Mouse (Mus musculus) lung, adult 2 months (tissue): ENCODE results near the gene Cabin1.

ENCODE experiments used
- CTCF ChIP-seq: fragments of 200-500 bp; IDR thresholded peaks from 2 replicates; pipeline ENCODE4 v1.5.1; 2011; ENCODE audit warnings: mild to moderate bottlenecking, low read length, control low read depth; ENCODE audit not compliant: insufficient read depth
- POLR2A ChIP-seq: fragments of 200-500 bp; IDR thresholded peaks from 2 replicates; pipeline ENCODE4 v1.6.1; 2011; ENCODE audit warnings: low read depth, mild to moderate bottlenecking, control low read depth, low read length, borderline replicate concordance; ENCODE audit errors: extremely low read depth

DNA sequence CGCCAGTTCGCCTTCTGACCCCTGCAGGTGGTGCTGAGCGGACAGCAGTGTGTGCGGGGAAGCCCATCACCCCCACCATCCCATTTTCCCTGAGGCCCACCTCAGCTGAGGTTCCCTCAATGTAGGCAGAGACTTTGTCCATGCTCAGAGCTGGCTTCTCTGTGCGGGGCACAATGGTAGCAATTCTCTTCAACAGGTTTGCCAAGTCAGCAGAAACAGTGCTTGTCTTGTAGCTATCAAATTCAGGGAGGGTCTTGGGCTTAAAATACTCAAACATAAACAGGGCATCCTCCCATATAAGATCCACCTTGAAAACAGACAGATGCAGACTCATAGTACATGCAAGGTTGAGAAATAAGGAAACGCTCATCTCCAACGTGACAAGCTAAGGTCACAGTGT, 38.7 kb downstream of the Cabin1 start:
- no peak for TF ChIP-seq CTCF
- no peak for TF ChIP-seq POLR2A
